Mouse (Mus musculus) small intestine, adult 2 months (tissue): ENCODE results near the gene Sim2. TPM values are rescaled to one million over a fixed set of nuclear protein-coding genes. Genes with fewer than 3 reads are reported as not detected.

Source experiments
- H3K27ac ChIP-seq: fragments of 200-500 bp; 2 replicates; pipeline ENCODE4 v1.5.1; 2012; ENCODE audit warnings: low read depth, low read length, control low read depth, inconsistent platforms; ENCODE audit not compliant: insufficient read depth
- H3K27me3 ChIP-seq: fragments of 200-500 bp; 2 replicates; pipeline ENCODE4 v1.6.1; 2012; ENCODE audit warnings: mild to moderate bottlenecking, moderate library complexity, low read length, inconsistent platforms; ENCODE audit not compliant: control insufficient read depth, insufficient read depth
- H3K36me3 ChIP-seq: fragments of 200-500 bp; 2 replicates; pipeline ENCODE4 v1.6.1; 2012; ENCODE audit warnings: mild to moderate bottlenecking, low read length, control low read depth, inconsistent platforms; ENCODE audit not compliant: control insufficient read depth, insufficient read depth
- H3K4me1 ChIP-seq: fragments of 200-500 bp; 2 replicates; pipeline ENCODE4 v1.6.1; 2012; ENCODE audit warnings: low read length, inconsistent platforms, mixed read lengths; ENCODE audit not compliant: control insufficient read depth, insufficient read depth, insufficient read length
- H3K4me3 ChIP-seq: fragments of 200-500 bp; 2 replicates; pipeline ENCODE4 v1.5.1; 2012; ENCODE audit warnings: low read depth, mild to moderate bottlenecking, control low read depth, inconsistent platforms, low read length, moderate library complexity
- CTCF ChIP-seq: fragments of 200-500 bp; IDR thresholded peaks from 2 replicates; pipeline ENCODE4 v1.5.1; 2012; ENCODE audit warnings: low read depth, mild to moderate bottlenecking, control low read depth, inconsistent platforms, low read length, moderate library complexity, mixed read lengths; ENCODE audit not compliant: insufficient replicate concordance, insufficient read length; ENCODE audit errors: extremely low read depth
- POLR2A ChIP-seq: fragments of 200-500 bp; IDR thresholded peaks from 2 replicates; pipeline ENCODE4 v1.6.1; 2012; ENCODE audit warnings: low read depth, mild to moderate bottlenecking, control low read depth, inconsistent platforms, low read length, moderate library complexity
- WGBS: fragments of 180-500 bp; shearing (Covaris S2); methylation state at CpG from one replicate; pipeline ENCODE4 v1.1.7; 2018; 5-methylcytosine and 5-hydroxymethylcytosine counted together
- polyA plus RNA-seq: library from polyadenylated mRNA; depleted of rRNA; stranded (reverse); fragments of >200 nt; gene quantifications from 2 replicates; pipeline ENCODE4 v1.2.3, GENCODE M21; 2012

Sim2 gene
- polyA plus RNA-seq, 1 experiment, result not detected

DNA sequence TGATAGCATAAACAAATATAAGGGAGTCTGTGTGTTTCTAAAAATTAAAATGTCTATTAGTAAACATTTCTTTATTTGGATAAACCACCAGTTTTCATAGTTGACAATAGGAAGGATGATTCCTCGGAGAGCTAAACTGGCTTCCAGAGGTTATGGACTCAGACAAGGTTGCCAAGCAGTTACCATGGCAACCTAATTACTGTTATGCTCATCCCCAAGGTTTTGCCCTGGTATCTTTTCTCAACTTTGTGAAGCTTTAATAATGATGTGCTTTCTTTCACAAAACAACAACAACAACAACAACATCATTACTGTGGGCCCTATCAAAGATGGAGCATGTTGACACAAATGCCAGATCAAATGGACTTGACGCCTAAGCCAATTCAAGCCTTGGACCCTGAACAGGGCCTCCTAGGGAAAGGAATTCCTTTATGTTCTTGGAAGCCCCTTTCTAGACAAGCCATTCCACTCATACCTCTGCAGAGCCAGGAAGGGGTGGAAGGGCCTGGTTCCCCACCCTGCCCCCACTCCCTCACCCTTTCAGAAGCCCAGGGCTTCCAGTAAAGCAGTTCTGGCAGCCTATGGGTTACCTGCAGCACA is 43.6 kb downstream of the Sim2 start:
- Histone ChIP-seq H3K4me3 (no peak overlapping the region), H3K27me3 (peaks cover 24% of the 10 kb centered on the region), H3K36me3 (0 out of 2 replicates have a peak, but pooled peaks cover 1% of the 10 kb centered on the region), H3K4me1 (no peaks in the 10 kb centered on the region), H3K27ac (no peak overlapping the region)
- 66% methylated on average over 2 of the region's 2 CpGs for WGBS
- TF ChIP-seq POLR2A, result no peak
- TF ChIP-seq CTCF, result no peak

DNA sequence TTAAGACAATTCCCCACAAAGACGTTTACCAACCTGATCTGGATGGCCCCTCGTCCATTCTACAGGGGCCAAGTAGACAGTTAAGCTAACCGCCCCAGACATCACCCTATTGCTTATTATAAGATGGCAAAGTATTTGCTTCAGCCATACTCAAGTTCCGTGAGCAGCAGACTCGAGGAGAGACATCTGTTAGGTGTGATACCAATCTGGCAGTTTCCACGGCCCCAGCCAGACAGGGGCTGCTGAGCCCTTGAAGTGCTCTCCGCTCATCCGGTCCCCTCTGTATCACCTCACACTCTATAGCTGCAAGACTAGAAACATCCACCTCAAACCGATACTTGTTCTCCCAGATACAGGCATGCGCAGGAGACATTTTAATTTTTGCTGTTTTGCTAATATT is 49.5 kb downstream of the Sim2 start:
- WGBS, result 92% methylated on average over 10 of the region's 10 CpGs
- Histone ChIP-seq H3K36me3 (peaks cover 4% of the 10 kb centered on the region; the same call in 1 of the 2 replicates), H3K4me1 (no peaks in the 10 kb centered on the region), H3K27ac (no peak overlapping the region), H3K27me3 (no peaks in the 10 kb centered on the region), H3K4me3 (no peak overlapping the region)
- no peak for TF ChIP-seq CTCF

DNA sequence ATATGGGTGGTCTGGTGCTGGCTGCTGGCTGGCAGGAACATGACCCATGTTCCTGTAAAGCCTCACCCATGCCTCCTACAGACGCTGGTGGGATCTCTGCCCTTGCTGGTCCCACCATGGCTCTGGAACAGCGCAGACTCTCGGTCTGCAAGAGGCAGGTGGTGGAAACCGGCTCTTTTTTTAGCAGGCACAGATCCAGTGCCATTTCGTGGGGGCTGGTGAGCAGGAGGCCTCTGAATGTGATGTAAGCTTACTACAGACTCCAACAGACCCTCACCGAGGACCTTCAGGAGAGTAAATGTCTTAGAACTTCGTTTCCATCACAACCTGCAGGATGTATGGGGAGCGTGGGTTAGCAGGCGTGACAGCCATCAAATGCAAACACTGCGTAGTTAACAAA is 56.0 kb downstream of the Sim2 start:
- Histone ChIP-seq H3K4me3 (no peak overlapping the region), H3K27me3 (no peaks in the 10 kb centered on the region), H3K27ac (no peak overlapping the region), H3K4me1 (no peaks in the 10 kb centered on the region), H3K36me3 (no peaks in the 10 kb centered on the region)
- whole genome bisulfite sequencing, result 84% methylated on average over 10 of the region's 10 CpGs
- TF ChIP-seq CTCF (no peak), POLR2A (no peak)

DNA sequence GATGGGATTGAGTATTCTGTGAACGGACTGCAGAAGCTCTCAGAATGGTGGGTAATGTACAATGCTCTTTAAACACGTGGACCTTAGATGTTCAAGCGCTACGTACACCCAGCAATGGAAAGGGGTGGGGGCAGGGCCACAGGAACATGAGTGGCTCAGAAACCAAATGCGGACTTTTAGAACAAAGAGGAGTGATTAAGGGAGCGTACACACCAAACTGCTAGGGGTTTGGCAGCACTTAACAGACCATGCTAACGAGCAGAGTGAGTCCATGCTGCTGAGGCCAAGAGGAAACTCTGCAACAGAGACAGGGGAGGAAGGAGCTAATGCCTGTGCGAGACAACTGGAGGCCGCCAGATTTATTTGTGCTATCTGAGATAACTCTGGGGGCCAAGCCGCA is 58.6 kb downstream of the Sim2 start:
- no peaks in the 10 kb centered on the region for H3K27me3 ChIP-seq

DNA sequence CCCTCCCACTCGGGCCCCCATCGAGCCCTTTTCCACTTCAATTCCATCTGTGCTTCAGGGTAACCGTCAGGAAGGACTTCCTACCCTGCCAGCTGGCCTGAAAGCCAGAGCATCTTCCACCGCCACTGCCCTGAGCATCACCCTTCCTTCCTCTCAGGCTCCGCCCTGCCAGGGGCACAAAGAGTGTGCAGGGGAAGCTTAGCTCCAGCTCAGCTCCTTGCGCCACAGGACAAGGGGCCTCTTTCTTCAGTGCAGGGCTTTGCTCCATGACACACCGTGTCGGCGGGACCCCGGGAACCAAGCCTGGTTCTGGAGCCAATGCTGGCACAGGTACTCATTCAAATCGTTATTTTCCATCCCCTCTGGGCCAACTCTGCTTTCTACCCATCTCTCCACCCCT is 63.4 kb downstream of the Sim2 start:
- Histone ChIP-seq H3K4me3 (no peak overlapping the region), H3K4me1 (peaks cover 5% of the 10 kb centered on the region; the same call in 1 of the 2 replicates), H3K27ac (no peak overlapping the region), H3K27me3 (no peaks in the 10 kb centered on the region), H3K36me3 (no peaks in the 10 kb centered on the region)
- no peak for TF ChIP-seq POLR2A
- TF ChIP-seq CTCF, result no peak
- 72% methylated on average over 11 of the region's 11 CpGs for WGBS

More for the DNA sequence above, 58.6 kb downstream of the Sim2 start:
- 32% methylated on average over 10 of the region's 10 CpGs for WGBS
- Histone ChIP-seq H3K27ac (no peak overlapping the region), H3K4me1 (no peaks in the 10 kb centered on the region), H3K36me3 (no peaks in the 10 kb centered on the region), H3K4me3 (no peak overlapping the region)
- TF ChIP-seq CTCF, result no peak
- TF ChIP-seq POLR2A, result no peak

DNA sequence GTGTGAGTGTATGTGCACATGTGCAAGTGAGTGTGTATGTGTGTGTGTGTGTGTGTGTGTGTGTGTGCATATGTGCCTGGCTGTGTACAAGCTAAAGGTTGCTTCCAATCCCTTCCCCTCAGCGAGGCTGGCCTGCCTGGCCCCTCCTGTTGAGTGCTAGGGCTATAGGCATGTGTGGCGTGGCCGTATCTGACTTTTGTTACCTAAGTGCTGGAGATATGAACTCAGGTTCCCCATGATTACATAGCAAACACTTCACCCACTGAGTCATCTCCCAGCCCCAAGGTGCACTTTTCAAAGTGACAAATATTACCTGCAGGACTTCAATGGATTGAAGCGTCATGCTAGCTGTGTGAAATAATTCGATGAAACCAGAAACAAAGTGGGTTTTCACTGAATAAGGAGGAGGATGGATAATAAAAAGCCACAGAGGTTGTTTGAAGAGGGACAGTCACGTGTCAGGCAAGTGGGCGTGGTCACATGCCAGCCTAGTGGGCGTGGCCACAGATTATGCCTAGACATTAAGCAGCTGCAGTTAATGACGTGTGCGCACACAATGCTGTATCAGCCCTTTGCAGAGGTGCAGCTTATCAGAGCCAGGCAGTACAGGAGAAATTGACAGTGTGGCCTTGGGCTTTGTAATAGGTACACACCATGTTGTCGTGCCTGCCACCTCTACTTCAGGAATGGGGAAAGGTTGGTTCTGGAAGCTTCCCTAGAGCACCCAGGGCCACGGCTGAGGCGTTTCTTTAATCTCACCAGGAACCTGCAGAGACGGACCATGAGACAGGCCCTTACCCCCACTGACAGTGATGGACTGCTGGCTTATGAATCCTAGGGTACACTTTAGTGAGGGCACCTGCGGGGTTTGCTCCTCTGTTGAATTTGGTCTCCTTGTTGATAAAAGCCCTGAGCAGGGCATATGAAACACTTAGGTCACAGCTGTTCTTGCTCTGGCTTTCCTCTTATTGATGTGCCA is 65.7 kb downstream of the Sim2 start:
- TF ChIP-seq CTCF (no peak), POLR2A (no peak)
- H3K4me3 ChIP-seq, result no peak overlapping the region
- H3K27me3 ChIP-seq, result no peaks in the 10 kb centered on the region
- H3K36me3 ChIP-seq, result no peaks in the 10 kb centered on the region
- 33% methylated on average over 15 of the region's 15 CpGs for WGBS
- H3K4me1 ChIP-seq, result peaks cover 5% of the 10 kb centered on the region; the same call in 1 of the 2 replicates
- H3K27ac ChIP-seq, result no peak overlapping the region

DNA sequence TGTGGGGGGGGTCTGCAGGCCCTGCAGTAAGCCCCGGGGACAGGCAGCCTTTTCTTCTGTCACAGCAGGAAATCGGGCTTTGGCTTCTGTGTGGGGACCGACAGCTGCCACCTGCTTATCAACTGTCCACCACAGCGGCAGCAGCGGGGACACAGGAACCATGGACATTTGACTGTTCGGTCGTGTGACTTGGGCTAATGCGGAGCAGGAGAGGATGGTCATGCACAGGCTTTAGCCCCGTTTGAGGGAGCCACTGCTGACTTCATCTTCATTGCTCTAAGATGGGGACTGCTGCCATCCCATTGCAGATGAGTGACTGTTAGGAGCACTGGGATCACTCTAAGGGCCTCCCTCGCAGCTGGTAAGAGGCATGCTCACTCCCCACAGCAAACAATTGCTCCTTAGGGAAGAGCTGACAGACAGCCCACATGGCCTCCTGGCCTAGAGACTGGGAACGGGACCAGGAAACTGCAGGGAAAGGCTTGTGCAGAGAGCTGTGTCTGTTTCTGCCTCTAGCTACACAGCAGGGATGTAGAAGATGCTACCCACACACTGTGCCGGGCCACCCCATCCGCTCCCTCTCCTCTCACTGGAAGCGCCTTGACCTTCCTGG is 70.4 kb downstream of the Sim2 start:
- H3K4me1 ChIP-seq, result peaks cover 3% of the 10 kb centered on the region; the same call in 1 of the 2 replicates
- no peak overlapping the region for H3K27ac ChIP-seq
- WGBS, result 79% methylated on average over 14 of the region's 14 CpGs
- H3K4me3 ChIP-seq, result no peak overlapping the region
- TF ChIP-seq POLR2A (no peak), CTCF (no peak)
- no peaks in the 10 kb centered on the region for H3K36me3 ChIP-seq
- H3K27me3 ChIP-seq, result no peaks in the 10 kb centered on the region
